Mouse (Mus musculus) kidney, embryonic 14.5 days (tissue): Measurements from ENCODE around the gene Fam168b. TPM values are rescaled to one million over a fixed set of nuclear protein-coding genes. Genes with fewer than 3 reads are reported as not detected.

Source experiments
- ATAC-seq: fragments of 200-750 bp; cut with Nextera tagmentation; 2 replicates; pipeline ENCODE4 v1.8.0; 2017; ENCODE audit warnings: moderate number of reproducible peaks, mild to moderate bottlenecking, moderate TSS enrichment, moderate library complexity; ENCODE audit not compliant: low FRiP score, low TSS enrichment
- H3K27ac ChIP-seq: fragments of 300-500 bp; sonication (generic); 2 replicates; pipeline ENCODE4 v1.5.1; 2014; ENCODE audit warnings: low read depth, mild to moderate bottlenecking, low read length, moderate library complexity, mixed read lengths
- H3K27me3 ChIP-seq: fragments of 300-500 bp; sonication (generic); 2 replicates; pipeline ENCODE4 v1.6.1; 2014; ENCODE audit warnings: mild to moderate bottlenecking, low read length; ENCODE audit not compliant: control insufficient read depth, insufficient read depth
- H3K36me3 ChIP-seq: fragments of 300-500 bp; sonication (generic); 2 replicates; pipeline ENCODE4 v1.6.1; 2014; ENCODE audit warnings: low read length, mixed read lengths; ENCODE audit not compliant: control insufficient read depth, insufficient read depth
- H3K4me1 ChIP-seq: fragments of 300-500 bp; sonication (generic); 2 replicates; pipeline ENCODE4 v1.6.1; 2014; ENCODE audit warnings: low read length, mixed read lengths; ENCODE audit not compliant: control insufficient read depth, insufficient read depth
- H3K4me2 ChIP-seq: fragments of 300-500 bp; sonication (generic); replicated peaks from 2 replicates; pipeline ENCODE4 v1.6.1; 2014; ENCODE audit warnings: low read depth, mild to moderate bottlenecking, low read length
- H3K4me3 ChIP-seq: fragments of 300-500 bp; sonication (generic); 2 replicates; pipeline ENCODE4 v1.5.1; 2014; ENCODE audit warnings: mild to moderate bottlenecking, low read length
- H3K9ac ChIP-seq: fragments of 300-500 bp; sonication (generic); 2 replicates; pipeline ENCODE4 v1.6.1; 2014; ENCODE audit warnings: low read depth, mild to moderate bottlenecking, low read length, moderate library complexity
- H3K9me3 ChIP-seq: fragments of 300-500 bp; sonication (generic); 2 replicates; pipeline ENCODE4 v1.6.1; 2016; ENCODE audit warnings: low read length; ENCODE audit not compliant: control insufficient read depth
- WGBS: fragments of 180-500 bp; shearing (Covaris S2); extraction: QIAGEN DNeasy Blood & Tissue Kit; methylation state at CpG from one replicate; pipeline ENCODE4 v1.1.7; 2014; 5-methylcytosine and 5-hydroxymethylcytosine counted together
- polyA plus RNA-seq: library from polyadenylated mRNA; unstranded; fragments of >200 nt; fragmentation: Nextera tagmentation; extraction: Ambion mirVana; gene quantifications from 2 replicates; pipeline ENCODE4 v1.2.1, GENCODE M21; 2014

Fam168b gene
- polyA plus RNA-seq, 1 experiment from 2014 or later, result 68.8 TPM

DNA sequence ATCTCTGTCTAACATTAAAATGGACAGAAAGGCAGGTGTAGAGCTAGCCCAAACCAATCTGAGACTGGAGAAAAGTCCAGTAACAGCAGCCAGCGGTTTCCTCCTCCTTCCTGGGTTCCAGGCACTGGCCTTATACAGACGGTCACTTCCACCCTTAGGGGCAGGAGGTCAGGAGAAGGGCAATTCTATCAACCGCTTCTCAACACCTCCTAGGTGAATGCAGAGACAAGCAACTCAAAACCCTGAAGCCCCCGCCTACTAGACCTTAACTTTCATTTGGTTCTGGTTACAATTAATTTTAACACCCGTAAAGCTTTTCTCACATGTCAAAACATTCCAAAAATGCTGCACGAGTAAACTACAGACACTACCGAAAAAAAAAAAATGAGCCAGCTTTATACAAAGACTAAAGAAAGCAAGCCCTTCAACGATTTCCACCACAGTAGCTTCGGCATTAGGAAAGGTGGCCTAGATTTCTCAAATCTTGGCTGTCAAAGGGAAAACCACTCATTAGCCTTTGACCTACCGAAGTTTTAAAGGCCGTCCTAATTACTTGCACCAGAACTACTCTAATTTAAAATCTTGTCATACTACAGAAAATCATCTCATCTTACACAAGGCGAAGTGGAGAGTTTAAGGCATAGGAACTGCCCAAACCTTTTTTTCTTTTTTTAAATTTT lies 1.0 kb downstream of the Fam168b start:
- H3K27me3 ChIP-seq, result no peaks in the 10 kb centered on the region
- peak overlapping the region; percentile 95 for H3K9ac ChIP-seq
- WGBS, result under 1% methylated on average over 12 of the region's 12 CpGs
- H3K4me3 ChIP-seq, result peak overlapping the region; percentile 82
- H3K4me1 ChIP-seq, result peaks cover 14% of the 10 kb centered on the region
- no peaks in the 10 kb centered on the region for H3K36me3 ChIP-seq
- H3K27ac ChIP-seq, result peak overlapping the region; percentile 94
- H3K9me3 ChIP-seq, result no peaks in the 10 kb centered on the region
- H3K4me2 ChIP-seq, result peak overlapping the region; percentile 92
- ATAC-seq, result peak; percentile 25; the same call in 1 of the 2 replicates

GRCm38 (mm10) chr1:34839241-34839640 lies 3.6 kb downstream of the Fam168b start:
- H3K27ac ChIP-seq, result no peak overlapping the region
- H3K27me3 ChIP-seq, result no peaks in the 10 kb centered on the region
- 56% methylated on average over 12 of the region's 12 CpGs for WGBS
- H3K4me1 ChIP-seq, result peaks cover 14% of the 10 kb centered on the region
- H3K9ac ChIP-seq, result no peak overlapping the region
- H3K4me3 ChIP-seq, result no peak overlapping the region
- no peaks in the 10 kb centered on the region for H3K9me3 ChIP-seq
- peaks cover 22% of the 10 kb centered on the region for H3K36me3 ChIP-seq
- H3K4me2 ChIP-seq, result no peak overlapping the region
- ATAC-seq, result no peak

DNA sequence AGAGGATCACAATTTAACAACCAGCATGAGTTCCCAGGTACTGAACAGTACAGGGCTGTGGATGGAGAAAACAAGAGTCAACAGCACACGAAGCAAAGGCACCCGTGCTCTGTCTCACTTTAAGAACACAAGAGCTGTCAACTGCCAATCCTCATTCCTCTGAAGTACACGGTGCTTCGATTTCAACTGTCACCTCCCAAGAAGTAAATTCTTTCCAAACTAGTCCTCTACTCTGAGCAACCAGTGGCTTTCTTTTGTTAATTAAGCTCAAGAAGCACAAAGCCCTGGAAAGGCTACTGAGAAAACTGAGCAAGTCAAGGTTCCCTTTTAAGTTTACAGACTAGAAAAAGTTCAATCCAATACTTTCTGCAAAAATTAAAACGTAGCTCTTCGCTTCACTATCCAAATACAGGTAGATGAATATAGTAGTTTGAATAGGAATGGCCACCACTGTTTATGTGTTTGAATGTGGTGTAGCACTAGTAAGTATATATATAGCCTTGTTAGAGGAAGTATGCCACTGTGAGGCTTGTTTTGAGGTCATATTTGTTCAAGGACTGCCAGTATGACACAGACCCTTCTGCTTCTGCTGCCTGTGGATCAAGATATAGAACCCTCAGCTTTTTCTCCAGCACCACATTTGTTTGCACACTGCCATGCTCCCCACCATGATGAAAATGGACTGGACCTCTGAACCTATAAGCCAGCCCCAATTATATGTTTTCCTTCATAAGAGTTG lies 4.7 kb downstream of the Fam168b start:
- Histone ChIP-seq H3K27me3 (no peaks in the 10 kb centered on the region), H3K4me1 (peaks cover 14% of the 10 kb centered on the region), H3K4me2 (no peak overlapping the region), H3K9me3 (no peaks in the 10 kb centered on the region), H3K27ac (no peak overlapping the region), H3K9ac (no peak overlapping the region), H3K4me3 (no peak overlapping the region), H3K36me3 (peaks cover 32% of the 10 kb centered on the region)
- WGBS, result 73% methylated on average over 6 of the region's 6 CpGs
- no peak for ATAC-seq

DNA sequence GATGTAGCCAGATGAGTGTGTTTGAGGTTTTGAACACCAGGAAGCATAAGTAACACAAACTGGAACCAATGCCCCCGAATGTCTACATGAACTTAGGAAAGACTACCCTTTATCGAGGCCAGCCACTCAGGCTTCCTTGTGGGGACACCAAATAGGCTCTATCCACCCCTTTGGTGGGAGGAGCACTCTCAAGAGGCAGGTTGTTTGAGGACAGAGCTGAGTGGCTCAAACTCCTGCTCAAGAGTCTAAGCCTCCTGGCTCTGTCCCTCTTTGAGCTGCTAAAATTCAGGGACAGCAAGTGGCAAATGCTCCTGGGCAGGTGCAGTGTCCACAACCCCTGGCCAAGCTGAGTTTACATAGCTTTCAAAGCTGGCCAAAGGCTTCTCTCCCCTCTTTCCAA lies 8.0 kb downstream of the Fam168b start:
- Histone ChIP-seq H3K9me3 (no peaks in the 10 kb centered on the region), H3K4me1 (peaks cover 15% of the 10 kb centered on the region; the same call in 1 of the 2 replicates), H3K36me3 (peaks cover 39% of the 10 kb centered on the region), H3K4me3 (no peak overlapping the region), H3K27ac (no peak overlapping the region), H3K4me2 (no peak overlapping the region), H3K9ac (no peak overlapping the region), H3K27me3 (no peaks in the 10 kb centered on the region)
- no peak for ATAC-seq
- 87% methylated on average over 2 of the region's 2 CpGs for WGBS

- WGBS, result 35% methylated on average over 1 of the region's 1 CpGs
- Histone ChIP-seq H3K4me3 (no peak overlapping the region), H3K4me1 (0 out of 2 replicates have a peak, but pooled peaks cover 8% of the 10 kb centered on the region), H3K27ac (no peak overlapping the region), H3K27me3 (no peaks in the 10 kb centered on the region), H3K4me2 (no peak overlapping the region), H3K36me3 (peaks cover 62% of the 10 kb centered on the region), H3K9ac (no peak overlapping the region), H3K9me3 (no peaks in the 10 kb centered on the region)
- ATAC-seq, result no peak
Measured at GRCm38 (mm10) chr1:34831381-34831780, 11.5 kb downstream of the Fam168b start.

- 65% methylated on average over 2 of the region's 2 CpGs for WGBS
- Histone ChIP-seq H3K4me2 (no peak overlapping the region), H3K9ac (no peak overlapping the region), H3K27ac (no peak overlapping the region), H3K36me3 (peaks cover 62% of the 10 kb centered on the region), H3K27me3 (no peaks in the 10 kb centered on the region), H3K4me3 (no peak overlapping the region), H3K9me3 (no peaks in the 10 kb centered on the region), H3K4me1 (0 out of 2 replicates have a peak, but pooled peaks cover 8% of the 10 kb centered on the region)
- no peak for ATAC-seq
Measured at GRCm38 (mm10) chr1:34830934-34831333, 11.9 kb downstream of the Fam168b start.

DNA sequence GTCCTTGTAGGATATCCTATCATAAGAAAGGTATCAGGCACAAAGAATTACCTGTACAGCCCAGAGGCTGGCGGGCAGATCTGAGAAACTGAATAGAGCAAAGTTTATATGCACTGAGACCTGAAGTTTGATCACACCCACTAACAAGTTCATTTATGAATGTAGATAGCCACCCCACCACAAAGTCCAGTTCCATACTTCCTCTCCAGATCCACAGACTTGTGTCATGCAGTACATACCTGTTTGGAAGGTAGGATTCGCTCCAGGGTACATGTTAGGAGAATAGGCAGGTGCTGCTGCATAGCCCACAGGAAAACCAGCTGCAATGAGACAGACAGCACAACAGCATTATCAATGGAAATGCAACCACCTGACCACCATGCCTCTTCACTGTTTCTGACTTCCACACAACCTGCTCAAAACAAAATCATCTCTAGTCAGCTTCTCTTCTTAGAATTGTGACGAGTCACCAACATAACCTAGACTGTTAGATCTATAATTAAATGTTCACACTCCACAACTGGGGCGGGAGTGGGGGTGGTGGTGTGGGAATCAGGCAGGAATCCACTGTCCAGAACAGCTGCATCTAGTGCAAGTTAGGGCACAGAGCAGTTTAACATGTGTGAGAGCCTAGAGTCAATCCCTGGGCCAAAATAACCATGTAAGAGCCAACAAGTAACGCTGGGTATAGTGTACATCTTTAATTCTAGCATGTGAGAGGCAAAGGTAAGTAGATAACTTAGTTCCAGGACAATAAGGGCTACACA lies 14.2 kb downstream of the Fam168b start:
- H3K27ac ChIP-seq, result no peak overlapping the region
- H3K9me3 ChIP-seq, result no peaks in the 10 kb centered on the region
- no peak for ATAC-seq
- H3K9ac ChIP-seq, result no peak overlapping the region
- H3K36me3 ChIP-seq, result peaks cover 58% of the 10 kb centered on the region
- H3K4me1 ChIP-seq, result 0 out of 2 replicates have a peak, but pooled peaks cover 8% of the 10 kb centered on the region
- 90% methylated on average over 5 of the region's 5 CpGs for WGBS
- no peak overlapping the region for H3K4me2 ChIP-seq
- H3K4me3 ChIP-seq, result no peak overlapping the region
- no peaks in the 10 kb centered on the region for H3K27me3 ChIP-seq

DNA sequence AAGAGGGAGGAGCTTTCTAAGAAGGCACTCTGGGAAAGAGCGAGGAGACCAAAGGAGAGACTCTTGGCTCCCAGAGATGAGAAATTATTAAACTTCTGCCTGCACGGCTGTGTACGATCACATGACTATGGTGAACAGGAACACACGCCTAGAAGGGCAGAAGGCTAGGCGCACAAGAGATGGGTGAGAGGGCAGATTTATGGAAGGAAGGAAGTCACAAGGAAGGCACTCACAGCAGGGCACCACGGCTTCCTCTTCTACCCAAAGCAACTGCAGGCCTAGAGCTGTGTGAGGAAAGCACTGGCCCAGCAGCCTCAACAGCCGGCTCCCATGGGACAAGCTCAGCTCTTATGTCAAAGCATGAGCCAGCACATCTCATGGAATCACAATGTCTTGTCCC lies 15.0 kb downstream of the Fam168b start:
- ATAC-seq, result no peak
- 86% methylated on average over 7 of the region's 7 CpGs for WGBS

More for the DNA sequence above, 15.0 kb downstream of the Fam168b start:
- Histone ChIP-seq H3K36me3 (peaks cover 57% of the 10 kb centered on the region), H3K4me2 (no peak overlapping the region), H3K9me3 (no peaks in the 10 kb centered on the region), H3K4me3 (no peak overlapping the region), H3K9ac (no peak overlapping the region), H3K4me1 (0 out of 2 replicates have a peak, but pooled peaks cover 8% of the 10 kb centered on the region), H3K27ac (no peak overlapping the region), H3K27me3 (no peaks in the 10 kb centered on the region)
